Mouse (Mus musculus) erythroblast, embryonic 14.5 days (primary cell): Measurements from ENCODE around the gene Men1.

Source experiments
- GATA1 ChIP-seq: IDR thresholded peaks from 2 replicates; pipeline ENCODE4 v1.6.1; 2012; ENCODE audit warnings: low read length, inconsistent platforms, mixed read lengths
- TAL1 ChIP-seq: IDR thresholded peaks from 3 replicates; pipeline ENCODE4 v1.6.1; 2012; ENCODE audit warnings: low read length, inconsistent platforms, mixed read lengths

GRCm38 (mm10) chr19:6289696-6290238 lies 45.0 kb upstream of the Men1 start:
- no peak for TF ChIP-seq TAL1
- no peak for TF ChIP-seq GATA1
